Mouse (Mus musculus) thymus, adult 2 months (tissue): Measurements from ENCODE around the gene Olfr1023. TPM values are rescaled to one million over a fixed set of nuclear protein-coding genes. Genes with fewer than 3 reads are reported as not detected.

ENCODE experiments used
- DNase-seq: peaks from one replicate; pipeline ENCODE4 v3.0.0; 2021
- H3K27ac ChIP-seq: fragments of 200-500 bp; 2 replicates; pipeline ENCODE4 v1.5.1; 2012; ENCODE audit warnings: low read length, control low read depth; ENCODE audit not compliant: control insufficient read depth, insufficient read depth
- H3K27me3 ChIP-seq: fragments of 200-500 bp; 2 replicates; pipeline ENCODE4 v1.6.1; 2012; ENCODE audit warnings: mild to moderate bottlenecking, low read length, moderate library complexity, mixed read lengths; ENCODE audit not compliant: control insufficient read depth, insufficient read depth
- H3K36me3 ChIP-seq: fragments of 200-500 bp; 2 replicates; pipeline ENCODE4 v1.6.1; 2012; ENCODE audit warnings: mild to moderate bottlenecking, low read length, moderate library complexity; ENCODE audit not compliant: control insufficient read depth, insufficient read depth
- H3K4me1 ChIP-seq: fragments of 200-500 bp; replicated peaks from 2 replicates; pipeline ENCODE4 v1.6.1; 2012; ENCODE audit warnings: low read length; ENCODE audit not compliant: control insufficient read depth, insufficient read depth
- H3K4me3 ChIP-seq: fragments of 200-500 bp; 2 replicates; pipeline ENCODE4 v1.5.1; 2012; ENCODE audit warnings: mild to moderate bottlenecking, low read length, control low read depth, moderate library complexity; ENCODE audit not compliant: control insufficient read depth, insufficient read depth
- POLR2A ChIP-seq: fragments of 200-500 bp; IDR thresholded peaks from 2 replicates; pipeline ENCODE4 v1.6.1; 2012; ENCODE audit warnings: mild to moderate bottlenecking, low read length, control low read depth, moderate library complexity; ENCODE audit not compliant: control insufficient read depth, poor library complexity, insufficient read depth; ENCODE audit errors: extremely low read depth
- WGBS: fragments of 180-500 bp; shearing (Covaris S2); methylation state at CpG from one replicate; pipeline ENCODE4 v1.1.7; 2018; 5-methylcytosine and 5-hydroxymethylcytosine counted together
- polyA plus RNA-seq: library from polyadenylated mRNA; depleted of rRNA; stranded (reverse); fragments of >200 nt; gene quantifications from 2 replicates; pipeline ENCODE4 v1.2.3, GENCODE M21; 2012; rRNA removed

Olfr1023 gene
- polyA plus RNA-seq, 1 experiment = not detected

- no peaks in the 10 kb centered on the region for H3K36me3 ChIP-seq
- DNase-seq = no peak
- H3K27ac ChIP-seq = no peak within 1 kb of the TSS
- H3K4me3 ChIP-seq = no peak within 1 kb of the TSS
- no peak for TF ChIP-seq POLR2A
- 93% methylated on average over 3 of the region's 3 CpGs for WGBS
- no peaks in the 10 kb centered on the region for H3K4me1 ChIP-seq
- no peaks in the 10 kb centered on the region for H3K27me3 ChIP-seq
Measured at GRCm38 (mm10) chr2:85921258-85921657, 35.8 kb downstream of the Olfr1023 start, which contains the start of gene Olfr1026. TSS of gene Olfr1026 (plus strand) at chr2:85921558.

Other genes with a start within 250 kb of the Olfr1023 start
- gene Olfr1002, start 234.9 kb upstream of the Olfr1023 start, polyA plus RNA-seq = not detected in 2 replicates
- gene Olfr154, start 221.2 kb upstream of the Olfr1023 start, polyA plus RNA-seq = not detected in 2 replicates
- gene Olfr1006, start 206.9 kb upstream of the Olfr1023 start, polyA plus RNA-seq = not detected in 2 replicates
- gene Olfr1008, start 196.2 kb upstream of the Olfr1023 start, polyA plus RNA-seq = not detected in 2 replicates
- not detected in 2 replicates for gene Olfr1009, start 170.2 kb upstream of the Olfr1023 start, polyA plus RNA-seq
- not detected in 2 replicates for gene Olfr1012, start 122.9 kb upstream of the Olfr1023 start, polyA plus RNA-seq
- not detected in 2 replicates for gene Olfr1013, start 118.5 kb upstream of the Olfr1023 start, polyA plus RNA-seq
- not detected in 2 replicates for gene Olfr1014, start 112.9 kb upstream of the Olfr1023 start, polyA plus RNA-seq
- gene Olfr1015, start 103.6 kb upstream of the Olfr1023 start, polyA plus RNA-seq = not detected in 2 replicates
- not detected in 2 replicates for gene Olfr1016, start 83.1 kb upstream of the Olfr1023 start, polyA plus RNA-seq
- not detected in 2 replicates for gene Olfr1018, start 67.2 kb upstream of the Olfr1023 start, polyA plus RNA-seq
- gene Olfr1019, start 40.2 kb upstream of the Olfr1023 start, polyA plus RNA-seq = not detected in 2 replicates
- not detected in 2 replicates for gene Olfr1020, start 38.6 kb upstream of the Olfr1023 start, polyA plus RNA-seq
- gene Olfr1022, start 17.0 kb upstream of the Olfr1023 start, polyA plus RNA-seq = not detected in 2 replicates
- gene Olfr1024, start 19.4 kb downstream of the Olfr1023 start, polyA plus RNA-seq = not detected in 2 replicates
- gene Olfr1025-ps1, start 29.6 kb downstream of the Olfr1023 start, polyA plus RNA-seq = not detected in 2 replicates
- not detected in 2 replicates for gene Olfr1026, start 35.9 kb downstream of the Olfr1023 start, polyA plus RNA-seq
- not detected in 2 replicates for gene Olfr1028, start 64.8 kb downstream of the Olfr1023 start, polyA plus RNA-seq
- not detected in 2 replicates for gene Olfr1029, start 88.3 kb downstream of the Olfr1023 start, polyA plus RNA-seq
- not detected in 2 replicates for gene Olfr1030, start 93.6 kb downstream of the Olfr1023 start, polyA plus RNA-seq
- not detected in 2 replicates for gene Olfr1031, start 104.7 kb downstream of the Olfr1023 start, polyA plus RNA-seq
- gene Olfr1032, start 119.9 kb downstream of the Olfr1023 start, polyA plus RNA-seq = not detected in 2 replicates
- gene Olfr1033, start 135.0 kb downstream of the Olfr1023 start, polyA plus RNA-seq = 0.39 and 0.56 TPM in 2 replicates
- 0.04 TPM in 2 replicates for gene Olfr1034, start 160.2 kb downstream of the Olfr1023 start, polyA plus RNA-seq
- gene Olfr1036, start 188.4 kb downstream of the Olfr1023 start, polyA plus RNA-seq = not detected in 2 replicates
- not detected in 2 replicates for gene Olfr1037, start 201.7 kb downstream of the Olfr1023 start, polyA plus RNA-seq